Comparison of ENCODE assay signal across 8 mouse cellular contexts in the genomic region with DNA sequence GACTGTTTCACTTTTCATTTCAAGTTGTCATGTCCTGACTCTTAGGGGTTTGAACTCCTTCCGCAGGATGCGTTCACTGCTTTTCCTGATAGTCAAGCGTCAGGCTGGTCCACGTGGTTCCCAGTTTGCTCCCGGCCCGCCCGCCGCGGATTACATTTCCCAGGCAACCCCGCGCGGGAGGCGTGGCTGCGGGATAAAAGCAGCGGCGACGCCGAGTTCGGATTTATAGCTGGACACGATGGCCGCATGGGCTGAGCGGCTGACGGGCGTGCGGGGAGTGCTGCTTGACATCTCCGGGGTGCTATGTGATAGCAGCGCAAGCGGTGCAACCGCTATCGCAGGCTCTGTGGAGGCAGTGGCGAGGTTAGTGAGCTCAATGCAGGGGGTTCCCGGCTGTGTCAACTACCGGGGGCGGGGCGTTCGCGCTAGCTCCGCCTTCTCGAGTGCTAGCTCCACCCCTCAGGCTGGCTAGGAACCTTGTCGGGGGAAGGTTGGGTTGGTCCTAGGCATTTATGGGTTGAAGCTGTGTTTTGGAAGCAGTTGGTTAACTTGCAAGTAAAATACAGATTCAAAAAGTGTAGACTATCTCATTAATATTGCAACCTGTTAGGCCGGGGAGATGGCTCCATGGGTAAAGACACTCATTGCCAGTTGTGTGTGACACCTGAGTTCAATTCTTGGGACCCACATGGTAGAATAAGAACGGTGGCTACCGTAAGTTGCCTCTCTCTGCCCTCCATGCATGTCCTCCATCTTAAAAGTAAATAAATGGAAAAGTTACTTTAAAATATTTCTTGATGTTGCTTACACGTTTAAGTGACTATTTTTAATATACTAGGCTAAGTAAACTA. TPM values are rescaled to one million over a fixed set of nuclear protein-coding genes. Genes with fewer than 3 reads are reported as not detected.
DNase-seq lines count a peak whose midpoint lies in the region; ATAC-seq lines count a peak whose summit lies in the region.

Lhpp (plus strand) TSS at position 171 of the 851 bp plus-strand sequence.

- H3K27ac ChIP-seq in intestine, embryonic 15.5 days: peak within 1 kb of the TSS; percentile 57; the same call in 1 of the 2 replicates

- H3K4me2 ChIP-seq in intestine, embryonic 15.5 days (replicated peaks): peak within 1 kb of the TSS; percentile 80

- no peaks in the 10 kb centered on the region for H3K36me3 ChIP-seq in intestine, embryonic 15.5 days

- WGBS in intestine, embryonic 15.5 days: 7% methylated on average over 44 of the region's 44 CpGs

- peaks cover 5% of the 10 kb centered on the region; the same call in 1 of the 2 replicates for H3K27me3 ChIP-seq in intestine, embryonic 15.5 days (replicated peaks)

- DNase-seq in adrenal gland, postnatal 10 days: peak; percentile 89
- peak; percentile 79 for DNase-seq in embryo, embryonic 11.5 days (ENCODE audit: low read depth, low spot score)
- peak; percentile 70 to 72 for DNase-seq in gastrocnemius, postnatal 36 days
- peak; percentile 79 to 84 for DNase-seq in left cerebral cortex, postnatal 25 days (ENCODE audit: low spot score in 2 of 2)
- peak; percentile 88 for DNase-seq in mesoderm, embryonic 11.5 days (ENCODE audit: low read depth, low spot score)
- DNase-seq in right cerebral cortex, postnatal 25 days: peak; percentile 84
- peak; percentile 84 for DNase-seq in yolk sac, embryonic 10.5 days (ENCODE audit: low spot score)

- peak within 1 kb of the TSS; percentile 60 for H3K9ac ChIP-seq in intestine, embryonic 15.5 days

- ATAC-seq in intestine, embryonic 15.5 days: peak; percentile 95

- H3K4me3 ChIP-seq in intestine, embryonic 15.5 days (replicated peaks): peak within 1 kb of the TSS; percentile 72

- H3K4me1 ChIP-seq in intestine, embryonic 15.5 days (replicated peaks): peaks cover 2% of the 10 kb centered on the region; the same call in 1 of the 2 replicates

- intact Hi-C loops in gastrocnemius, postnatal 36 days (cut with DNase I): no loop called here
- intact Hi-C loops in left cerebral cortex, postnatal 25 days (cut with DNase I): no loop called here

- H3K9me3 ChIP-seq in intestine, embryonic 15.5 days: no peaks in the 10 kb centered on the region

RNA-seq across cellular contexts. Expression of gene Lhpp, which starts in this region (rescaled TPM):
- total RNA-seq in adrenal gland, postnatal 10 days (2021): 10 to 100 TPM; 16.8 to 17.0 TPM
- total RNA-seq in gastrocnemius, postnatal 36 days (2021): 10 to 100 TPM; 12.9 to 13.2 TPM
- 40.4 and 41.5 TPM in 2 replicates for polyA plus RNA-seq in intestine, embryonic 15.5 days (2015; fragmentation: Nextera tagmentation; extraction: Ambion mirVana)
- 10 to 100 TPM; 15.3 to 19.2 TPM for total RNA-seq in left cerebral cortex, postnatal 25 days (2021)

Comparison
In these comparisons a context has a peak if more than half of its experiments do, and no peak if none do; other contexts are left out.
1. Peak in every context shown above with its lines: DNase-seq, ATAC-seq, H3K4me3 ChIP-seq and H3K27ac ChIP-seq.